Mouse (Mus musculus): ENCODE results near the gene Cyth2. TPM values are rescaled to one million over a fixed set of nuclear protein-coding genes. Genes with fewer than 3 reads are reported as not detected.

Gene Cyth2
- polyA plus RNA-seq (2015; fragmentation: Nextera tagmentation; extraction: Ambion mirVana) = 30.4 and 30.9 TPM in 2 replicates

GRCm38 (mm10) chr7:45813787-45814779 is at the start of gene Cyth2:
Cyth2 (minus strand) TSS chr7:45814581.
- H3K4me3 ChIP-seq (replicated peaks) = peak within 1 kb of the TSS; percentile 96
- H3K9ac ChIP-seq = peak within 1 kb of the TSS; percentile 96
- under 1% methylated on average over 90 of the region's 92 CpGs for WGBS (ENCODE audit: insufficient replicate concordance)
- H3K4me1 ChIP-seq (replicated peaks) = peaks cover 31% of the 10 kb centered on the region
- peak; percentile 99 for ATAC-seq (ENCODE audit: insufficient read depth)
- H3K9me3 ChIP-seq (replicated peaks) = no peaks in the 10 kb centered on the region
- peaks cover 10% of the 10 kb centered on the region; the same call in 1 of the 2 replicates for H3K27me3 ChIP-seq
- peak within 1 kb of the TSS; percentile 97 for H3K27ac ChIP-seq (replicated peaks)
- H3K36me3 ChIP-seq (replicated peaks) = peaks cover 41% of the 10 kb centered on the region
- H3K4me2 ChIP-seq = peak within 1 kb of the TSS; percentile 92

GRCm38 (mm10) chr7:45862804-45863203 is 48.4 kb upstream of the Cyth2 start:
- Histone ChIP-seq H3K9ac (no peak overlapping the region), H3K9me3 (replicated peaks) (no peaks in the 10 kb centered on the region), H3K4me1 (replicated peaks) (peaks cover 13% of the 10 kb centered on the region), H3K36me3 (replicated peaks) (no peaks in the 10 kb centered on the region), H3K4me2 (no peak overlapping the region), H3K27me3 (peaks cover 65% of the 10 kb centered on the region), H3K27ac (replicated peaks) (no peak overlapping the region), H3K4me3 (replicated peaks) (no peak overlapping the region)
- ATAC-seq (ENCODE audit: insufficient read depth) = no peak
- whole genome bisulfite sequencing (ENCODE audit: insufficient replicate concordance) = 69% methylated on average over 7 of the region's 7 CpGs

GRCm38 (mm10) chr7:45859008-45859407 is 44.6 kb upstream of the Cyth2 start:
- Histone ChIP-seq H3K9ac (no peak overlapping the region), H3K9me3 (replicated peaks) (no peaks in the 10 kb centered on the region), H3K27me3 (peaks cover 73% of the 10 kb centered on the region), H3K4me2 (no peak overlapping the region), H3K36me3 (replicated peaks) (no peaks in the 10 kb centered on the region), H3K4me1 (replicated peaks) (peaks cover 7% of the 10 kb centered on the region; the same call in 1 of the 2 replicates), H3K27ac (replicated peaks) (no peak overlapping the region), H3K4me3 (replicated peaks) (no peak overlapping the region)
- no peak for ATAC-seq (ENCODE audit: insufficient read depth)
- 41% methylated on average over 4 of the region's 4 CpGs for WGBS (ENCODE audit: insufficient replicate concordance)

- peak overlapping the region; percentile 41 for H3K4me2 ChIP-seq
- H3K9me3 ChIP-seq (replicated peaks) = no peaks in the 10 kb centered on the region
- no peak for ATAC-seq (ENCODE audit: insufficient read depth)
- peak overlapping the region; percentile 14; the same call in 1 of the 2 replicates for H3K4me3 ChIP-seq (replicated peaks)
- H3K4me1 ChIP-seq (replicated peaks) = peaks cover 7% of the 10 kb centered on the region; the same call in 1 of the 2 replicates
- peaks cover 72% of the 10 kb centered on the region for H3K27me3 ChIP-seq
- no peak overlapping the region for H3K27ac ChIP-seq (replicated peaks)
- WGBS (ENCODE audit: insufficient replicate concordance) = 3% methylated on average over 30 of the region's 30 CpGs
- H3K9ac ChIP-seq = no peak overlapping the region
- no peaks in the 10 kb centered on the region for H3K36me3 ChIP-seq (replicated peaks)
Measured at GRCm38 (mm10) chr7:45856950-45857901, 42.8 kb upstream of the Cyth2 start.

- no peak for ATAC-seq (ENCODE audit: insufficient read depth)
- H3K4me2 ChIP-seq = no peak overlapping the region
- peaks cover 54% of the 10 kb centered on the region for H3K27me3 ChIP-seq
- peaks cover 7% of the 10 kb centered on the region; the same call in 1 of the 2 replicates for H3K4me1 ChIP-seq (replicated peaks)
- H3K36me3 ChIP-seq (replicated peaks) = no peaks in the 10 kb centered on the region
- H3K27ac ChIP-seq (replicated peaks) = no peak overlapping the region
- H3K9me3 ChIP-seq (replicated peaks) = no peaks in the 10 kb centered on the region
- H3K4me3 ChIP-seq (replicated peaks) = no peak overlapping the region
- WGBS (ENCODE audit: insufficient replicate concordance) = 73% methylated on average over 12 of the region's 12 CpGs
- no peak overlapping the region for H3K9ac ChIP-seq
Measured at GRCm38 (mm10) chr7:45853089-45853488, 38.7 kb upstream of the Cyth2 start.

GRCm38 (mm10) chr7:45850661-45851060 is 36.3 kb upstream of the Cyth2 start:
- WGBS (ENCODE audit: insufficient replicate concordance) = 35% methylated on average over 3 of the region's 3 CpGs
- Histone ChIP-seq H3K4me2 (no peak overlapping the region), H3K9me3 (replicated peaks) (no peaks in the 10 kb centered on the region), H3K9ac (no peak overlapping the region), H3K27ac (replicated peaks) (no peak overlapping the region), H3K4me3 (replicated peaks) (no peak overlapping the region), H3K4me1 (replicated peaks) (no peaks in the 10 kb centered on the region), H3K27me3 (peaks cover 35% of the 10 kb centered on the region), H3K36me3 (replicated peaks) (no peaks in the 10 kb centered on the region)
- no peak for ATAC-seq (ENCODE audit: insufficient read depth)

GRCm38 (mm10) chr7:45848447-45849027 is 34.2 kb upstream of the Cyth2 start:
- 27% methylated on average over 6 of the region's 6 CpGs for WGBS (ENCODE audit: insufficient replicate concordance)
- no peak overlapping the region for H3K27ac ChIP-seq (replicated peaks)
- H3K4me3 ChIP-seq (replicated peaks) = no peak overlapping the region
- peaks cover 29% of the 10 kb centered on the region for H3K27me3 ChIP-seq
- H3K4me2 ChIP-seq = no peak overlapping the region
- ATAC-seq (ENCODE audit: insufficient read depth) = no peak
- H3K36me3 ChIP-seq (replicated peaks) = no peaks in the 10 kb centered on the region
- H3K9ac ChIP-seq = no peak overlapping the region
- no peaks in the 10 kb centered on the region for H3K9me3 ChIP-seq (replicated peaks)
- H3K4me1 ChIP-seq (replicated peaks) = no peaks in the 10 kb centered on the region

- no peak overlapping the region for H3K4me3 ChIP-seq (replicated peaks)
- no peak for ATAC-seq (ENCODE audit: insufficient read depth)
- no peak overlapping the region for H3K9ac ChIP-seq
- no peaks in the 10 kb centered on the region for H3K9me3 ChIP-seq (replicated peaks)
- no peaks in the 10 kb centered on the region for H3K36me3 ChIP-seq (replicated peaks)
- H3K4me2 ChIP-seq = no peak overlapping the region
- H3K27me3 ChIP-seq = peaks cover 40% of the 10 kb centered on the region
- WGBS (ENCODE audit: insufficient replicate concordance) = 62% methylated on average over 10 of the region's 10 CpGs
- no peaks in the 10 kb centered on the region for H3K4me1 ChIP-seq (replicated peaks)
- H3K27ac ChIP-seq (replicated peaks) = no peak overlapping the region
Measured at GRCm38 (mm10) chr7:45842950-45843744, 28.8 kb upstream of the Cyth2 start.

- H3K27me3 ChIP-seq = peaks cover 71% of the 10 kb centered on the region
- WGBS (ENCODE audit: insufficient replicate concordance) = 10% methylated on average over 31 of the region's 31 CpGs
Measured at GRCm38 (mm10) chr7:45833924-45834323, 19.5 kb upstream of the Cyth2 start.

More at GRCm38 (mm10) chr7:45833924-45834323, 19.5 kb upstream of the Cyth2 start:
- no peaks in the 10 kb centered on the region for H3K9me3 ChIP-seq (replicated peaks)
- H3K36me3 ChIP-seq (replicated peaks) = no peaks in the 10 kb centered on the region; the same call in 1 of the 2 replicates
- H3K4me3 ChIP-seq (replicated peaks) = peak overlapping the region; percentile 37
- no peak overlapping the region for H3K27ac ChIP-seq (replicated peaks)
- peaks cover 39% of the 10 kb centered on the region for H3K4me1 ChIP-seq (replicated peaks)
- no peak overlapping the region for H3K9ac ChIP-seq
- no peak for ATAC-seq (ENCODE audit: insufficient read depth)
- peak overlapping the region; percentile 52 for H3K4me2 ChIP-seq

Measured in liver, embryonic 15.5 days (tissue).